Mouse (Mus musculus) forebrain, embryonic 16.5 days (tissue): ENCODE measurements around the gene Fam32a. TPM values are rescaled to one million over a fixed set of nuclear protein-coding genes. Genes with fewer than 3 reads are reported as not detected.

Source experiments
- ATAC-seq: fragments of 200-750 bp; cut with Nextera tagmentation; 2 replicates; pipeline ENCODE4 v1.8.0; 2017; ENCODE audit warnings: mild to moderate bottlenecking, moderate library complexity
- H3K27ac ChIP-seq: fragments of 300-500 bp; sonication (generic); 2 replicates; pipeline ENCODE4 v1.5.1; 2014; ENCODE audit warnings: low read length, control low read depth
- H3K27me3 ChIP-seq: fragments of 300-500 bp; sonication (generic); replicated peaks from 2 replicates; pipeline ENCODE4 v1.6.1; 2014; ENCODE audit warnings: low read length; ENCODE audit not compliant: control insufficient read depth, insufficient read depth
- H3K36me3 ChIP-seq: fragments of 300-500 bp; sonication (generic); 2 replicates; pipeline ENCODE4 v1.6.1; 2014; ENCODE audit not compliant: control insufficient read depth, insufficient read depth
- H3K4me1 ChIP-seq: fragments of 300-500 bp; sonication (generic); replicated peaks from 2 replicates; pipeline ENCODE4 v1.6.1; 2014; ENCODE audit warnings: low read length; ENCODE audit not compliant: control insufficient read depth, insufficient read depth
- H3K4me2 ChIP-seq: fragments of 300-500 bp; sonication (generic); 2 replicates; pipeline ENCODE4 v1.6.1; 2014; ENCODE audit warnings: mild to moderate bottlenecking, low read length, control low read depth
- H3K4me3 ChIP-seq: fragments of 300-500 bp; sonication (generic); replicated peaks from 2 replicates; pipeline ENCODE4 v1.5.1; 2014; ENCODE audit warnings: mild to moderate bottlenecking, low read length, control low read depth
- H3K9ac ChIP-seq: fragments of 300-500 bp; sonication (generic); replicated peaks from 2 replicates; pipeline ENCODE4 v1.6.1; 2014; ENCODE audit warnings: low read depth, low read length, control low read depth
- H3K9me3 ChIP-seq: fragments of 300-500 bp; sonication (generic); 2 replicates; pipeline ENCODE4 v1.6.1; 2016; ENCODE audit warnings: low read length; ENCODE audit not compliant: control insufficient read depth
- WGBS: fragments of 180-500 bp; shearing (Covaris S2); extraction: QIAGEN DNeasy Blood & Tissue Kit; methylation state at CpG from one replicate; pipeline ENCODE4 v1.1.7; 2014; 5-methylcytosine and 5-hydroxymethylcytosine counted together
- polyA plus RNA-seq: library from polyadenylated mRNA; unstranded; fragments of >200 nt; fragmentation: Nextera tagmentation; extraction: Ambion mirVana; gene quantifications from 2 replicates; pipeline ENCODE4 v1.2.1, GENCODE M21; 2015

Fam32a gene
- polyA plus RNA-seq, 1 experiment from 2014 or later: 129 TPM

- Histone ChIP-seq H3K36me3 (no peaks in the 10 kb centered on the region), H3K9me3 (no peaks in the 10 kb centered on the region), H3K9ac (no peak overlapping the region), H3K27me3 (no peaks in the 10 kb centered on the region), H3K4me3 (no peak overlapping the region), H3K27ac (no peak overlapping the region), H3K4me1 (no peaks in the 10 kb centered on the region), H3K4me2 (no peak overlapping the region)
- no peak for ATAC-seq
- WGBS: 84% methylated on average over 15 of the region's 15 CpGs
Observed at GRCm38 (mm10) chr8:72268356-72268755, 48.8 kb downstream of the Fam32a start.

GRCm38 (mm10) chr8:72270606-72271005, 51.1 kb downstream of the Fam32a start:
- Histone ChIP-seq H3K4me1 (no peaks in the 10 kb centered on the region), H3K27ac (no peak overlapping the region), H3K9ac (no peak overlapping the region), H3K36me3 (no peaks in the 10 kb centered on the region), H3K27me3 (no peaks in the 10 kb centered on the region), H3K4me2 (no peak overlapping the region), H3K4me3 (no peak overlapping the region), H3K9me3 (no peaks in the 10 kb centered on the region)
- ATAC-seq: no peak
- 88% methylated on average over 12 of the region's 12 CpGs for WGBS

GRCm38 (mm10) chr8:72271051-72271660, 51.6 kb downstream of the Fam32a start:
- Histone ChIP-seq H3K4me3 (no peak overlapping the region), H3K4me1 (no peaks in the 10 kb centered on the region), H3K36me3 (no peaks in the 10 kb centered on the region), H3K9me3 (no peaks in the 10 kb centered on the region), H3K4me2 (no peak overlapping the region), H3K27me3 (no peaks in the 10 kb centered on the region), H3K27ac (no peak overlapping the region), H3K9ac (no peak overlapping the region)
- ATAC-seq: no peak
- 71% methylated on average over 11 of the region's 11 CpGs for WGBS

- no peak overlapping the region for H3K4me3 ChIP-seq
- H3K9ac ChIP-seq: no peak overlapping the region
- H3K27me3 ChIP-seq: no peaks in the 10 kb centered on the region
- H3K9me3 ChIP-seq: no peaks in the 10 kb centered on the region
- no peaks in the 10 kb centered on the region for H3K36me3 ChIP-seq
- WGBS: 75% methylated on average over 3 of the region's 3 CpGs
- no peak for ATAC-seq
- no peaks in the 10 kb centered on the region for H3K4me1 ChIP-seq
- H3K4me2 ChIP-seq: no peak overlapping the region
- no peak overlapping the region for H3K27ac ChIP-seq
Observed at GRCm38 (mm10) chr8:72271691-72272090, 52.2 kb downstream of the Fam32a start.

GRCm38 (mm10) chr8:72272361-72272760, 52.8 kb downstream of the Fam32a start:
- Histone ChIP-seq H3K36me3 (no peaks in the 10 kb centered on the region), H3K4me1 (no peaks in the 10 kb centered on the region), H3K27me3 (no peaks in the 10 kb centered on the region), H3K27ac (no peak overlapping the region), H3K4me2 (no peak overlapping the region), H3K4me3 (no peak overlapping the region), H3K9me3 (no peaks in the 10 kb centered on the region), H3K9ac (no peak overlapping the region)
- WGBS: 18% methylated on average over 3 of the region's 3 CpGs
- ATAC-seq: no peak

- Histone ChIP-seq H3K9me3 (no peaks in the 10 kb centered on the region), H3K27ac (no peak overlapping the region), H3K9ac (no peak overlapping the region), H3K36me3 (no peaks in the 10 kb centered on the region), H3K4me1 (no peaks in the 10 kb centered on the region), H3K27me3 (no peaks in the 10 kb centered on the region), H3K4me2 (no peak overlapping the region), H3K4me3 (no peak overlapping the region)
- ATAC-seq: no peak
- 59% methylated on average over 1 of the region's 1 CpGs for WGBS
Observed at GRCm38 (mm10) chr8:72273111-72273770, 53.7 kb downstream of the Fam32a start.

- H3K9ac ChIP-seq: no peak overlapping the region
- H3K4me1 ChIP-seq: no peaks in the 10 kb centered on the region
- no peaks in the 10 kb centered on the region for H3K36me3 ChIP-seq
- H3K27me3 ChIP-seq: no peaks in the 10 kb centered on the region
- no peaks in the 10 kb centered on the region for H3K9me3 ChIP-seq
- H3K27ac ChIP-seq: no peak overlapping the region
- H3K4me3 ChIP-seq: no peak overlapping the region
- no peak overlapping the region for H3K4me2 ChIP-seq
- WGBS: 84% methylated on average over 5 of the region's 5 CpGs
- no peak for ATAC-seq
Observed at GRCm38 (mm10) chr8:72273807-72274206, 54.3 kb downstream of the Fam32a start.

Other genes with a start within 250 kb of the Fam32a start
- gene Cyp4f18, start 210.1 kb upstream of the Fam32a start, polyA plus RNA-seq: 0.34 and 0.79 TPM in 2 replicates
- not detected in 2 replicates for gene Olfr372, start 178.5 kb upstream of the Fam32a start, polyA plus RNA-seq
- not detected in 2 replicates for gene Olfr373, start 136.6 kb upstream of the Fam32a start, polyA plus RNA-seq
- not detected in 2 replicates for gene Olfr374, start 112.7 kb upstream of the Fam32a start, polyA plus RNA-seq
- 214 and 253 TPM in 2 replicates for gene Tpm4, start 84.8 kb upstream of the Fam32a start, polyA plus RNA-seq
- gene Rab8a, start 58.5 kb upstream of the Fam32a start, polyA plus RNA-seq: 105 and 121 TPM in 2 replicates
- not detected in 2 replicates for gene Hsh2d, start 30.1 kb upstream of the Fam32a start, polyA plus RNA-seq
- not detected in 2 replicates for gene Cib3, start 6.9 kb upstream of the Fam32a start, polyA plus RNA-seq
- not detected in 2 replicates for gene Gm11034, start 6.1 kb upstream of the Fam32a start, polyA plus RNA-seq
- 252 and 284 TPM in 2 replicates for gene Ap1m1, start 20.3 kb downstream of the Fam32a start, polyA plus RNA-seq
- 16.5 and 25.7 TPM in 2 replicates for gene Gm10282, start 85.5 kb downstream of the Fam32a start, polyA plus RNA-seq
- 3.2 and 3.8 TPM in 2 replicates for gene Klf2, start 99.3 kb downstream of the Fam32a start, polyA plus RNA-seq
- 67.3 and 68.0 TPM in 2 replicates for gene Eps15l1, start 201.7 kb downstream of the Fam32a start, polyA plus RNA-seq
- gene Calr3, start 224.1 kb downstream of the Fam32a start, polyA plus RNA-seq: 1.1 and 1.3 TPM in 2 replicates
- gene 1700030K09Rik, start 224.2 kb downstream of the Fam32a start, polyA plus RNA-seq: 21.4 and 24.5 TPM in 2 replicates